14 mouse cellular contexts compared by ENCODE assay signal in the genomic region with DNA sequence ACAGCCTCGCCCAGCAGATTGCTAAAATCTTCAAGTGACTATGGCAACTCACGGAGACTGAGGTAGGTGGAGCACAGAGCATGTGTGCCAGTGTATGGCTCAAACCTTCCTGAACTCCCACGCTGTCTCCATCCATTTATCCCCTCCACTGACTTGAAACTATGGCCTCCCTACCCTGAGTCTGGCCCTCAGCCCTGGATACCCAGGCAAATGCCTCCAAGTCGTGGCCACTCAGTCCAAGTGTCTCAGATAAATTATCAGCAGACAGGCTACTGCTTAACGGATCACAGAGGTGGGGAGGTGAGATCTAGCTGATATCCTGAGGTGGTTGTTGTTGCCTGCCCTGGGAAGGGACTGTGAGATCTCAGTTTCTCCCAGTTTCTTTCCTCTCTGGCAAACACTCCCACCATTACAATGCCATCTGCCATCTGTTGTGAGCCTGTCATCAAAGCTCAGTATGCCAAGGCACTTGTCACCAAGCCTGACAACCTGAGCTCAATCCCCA. TPM values are rescaled to one million over a fixed set of nuclear protein-coding genes. Genes with fewer than 3 reads are reported as not detected.
DNase-seq lines count a peak whose midpoint lies in the region; ATAC-seq lines count a peak whose summit lies in the region.
"Had no signal": no experiment of that assay in that cellular context is flagged by ENCODE, and none has a peak within 500 bp of the region (broad histone marks: within the 10 kb centered on the region; RNA-seq: fewer than 3 reads in every experiment).

No protein-coding gene starts in this region.

- H3K36me3 ChIP-seq in hindbrain, embryonic 10.5 days: peaks cover 90% of the 10 kb centered on the region
- no peaks in the 10 kb centered on the region for H3K36me3 ChIP-seq in hindbrain, embryonic 11.5 days (ENCODE audit: control insufficient read depth, insufficient read depth, low read length)
- H3K36me3 ChIP-seq in forebrain, embryonic 16.5 days (ENCODE audit: control insufficient read depth, insufficient read depth): no peaks in the 10 kb centered on the region

- ATAC-seq in hindbrain, embryonic 11.5 days (ENCODE audit: low FRiP score): no peak
- ATAC-seq in forebrain, embryonic 16.5 days: peak; percentile 50
- ATAC-seq: liver, postnatal 0 days had no signal

- no peak for DNase-seq in hindbrain, embryonic 10.5 days (ENCODE audit: low spot score)
- DNase-seq in hindbrain, embryonic 11.5 days (ENCODE audit: low spot score): no peak
- DNase-seq in right cerebral cortex, adult 2 months (ENCODE audit: low spot score in 2 of 2): peak; percentile 37 to 38
- DNase-seq in right cerebral cortex, postnatal 10 days (ENCODE audit: low spot score in 2 of 2): no peak
- DNase-seq in natural killer cell, adult 2 months (ENCODE audit: low spot score in 2 of 2): no peak
- DNase-seq in thymus, postnatal 0 days (ENCODE audit: low spot score): no peak
- DNase-seq in MN1 (ENCODE audit: low spot score): no peak
- DNase-seq: gastrocnemius, postnatal 14 days; kidney, adult 18-20 months; liver, postnatal 0 days had no signal

- no peak overlapping the region for H3K4me3 ChIP-seq in hindbrain, embryonic 10.5 days
- H3K4me3 ChIP-seq in hindbrain, embryonic 11.5 days (ENCODE audit: low read depth, low read length): no peak overlapping the region
- no peak overlapping the region for H3K4me3 ChIP-seq in forebrain, embryonic 16.5 days (replicated peaks; ENCODE audit: low read length)
- H3K4me3 ChIP-seq: embryonic facial prominence, embryonic 13.5 days; limb, embryonic 10.5 days; midbrain, embryonic 12.5 days had no signal

- no peak overlapping the region for H3K4me2 ChIP-seq in hindbrain, embryonic 11.5 days (replicated peaks; ENCODE audit: low read depth, low read length)
- H3K4me2 ChIP-seq in forebrain, embryonic 16.5 days (ENCODE audit: low read length): no peak overlapping the region
- H3K4me2 ChIP-seq: embryonic facial prominence, embryonic 13.5 days; midbrain, embryonic 12.5 days had no signal

- no peak overlapping the region for H3K9ac ChIP-seq in hindbrain, embryonic 11.5 days (ENCODE audit: low read depth, low read length)
- no peak overlapping the region; the same call in 1 of the 2 replicates for H3K9ac ChIP-seq in forebrain, embryonic 16.5 days (replicated peaks; ENCODE audit: low read depth, low read length)
- H3K9ac ChIP-seq: embryonic facial prominence, embryonic 13.5 days; liver, postnatal 0 days; midbrain, embryonic 12.5 days had no signal

- H3K9me3 ChIP-seq in hindbrain, embryonic 10.5 days: peaks cover 11% of the 10 kb centered on the region
- H3K9me3 ChIP-seq in hindbrain, embryonic 11.5 days (ENCODE audit: control insufficient read depth, low read length): no peaks in the 10 kb centered on the region
- H3K9me3 ChIP-seq in forebrain, embryonic 16.5 days (ENCODE audit: control insufficient read depth, low read length): no peaks in the 10 kb centered on the region
- H3K9me3 ChIP-seq: embryonic facial prominence, embryonic 13.5 days; limb, embryonic 10.5 days had no signal

- WGBS in hindbrain, embryonic 10.5 days: 75% methylated on average over 5 of the region's 5 CpGs
- WGBS in hindbrain, embryonic 11.5 days: 81% methylated on average over 5 of the region's 5 CpGs
- WGBS in forebrain, embryonic 16.5 days: 47% methylated on average over 5 of the region's 5 CpGs

- peaks cover 62% of the 10 kb centered on the region for H3K4me1 ChIP-seq in hindbrain, embryonic 10.5 days (replicated peaks)
- peaks cover 9% of the 10 kb centered on the region; the same call in 1 of the 2 replicates for H3K4me1 ChIP-seq in hindbrain, embryonic 11.5 days (replicated peaks; ENCODE audit: control insufficient read depth, insufficient read depth, low read length)
- H3K4me1 ChIP-seq in forebrain, embryonic 16.5 days (replicated peaks; ENCODE audit: control insufficient read depth, insufficient read depth, low read length): peaks cover 50% of the 10 kb centered on the region

- peak overlapping the region; percentile 16; the same call in 1 of the 2 replicates for H3K27ac ChIP-seq in hindbrain, embryonic 10.5 days
- H3K27ac ChIP-seq in hindbrain, embryonic 11.5 days (ENCODE audit: low read depth, low read length): no peak overlapping the region
- peak overlapping the region; percentile 72 for H3K27ac ChIP-seq in forebrain, embryonic 16.5 days (ENCODE audit: low read length)
- H3K27ac ChIP-seq: embryonic facial prominence, embryonic 13.5 days; limb, embryonic 10.5 days; midbrain, embryonic 12.5 days had no signal

- H3K27me3 ChIP-seq in hindbrain, embryonic 10.5 days (ENCODE audit: insufficient read depth, poor library complexity, severe bottlenecking): no peaks in the 10 kb centered on the region
- H3K27me3 ChIP-seq in hindbrain, embryonic 11.5 days (ENCODE audit: control insufficient read depth, insufficient read depth, low read length): no peaks in the 10 kb centered on the region
- no peaks in the 10 kb centered on the region for H3K27me3 ChIP-seq in forebrain, embryonic 16.5 days (replicated peaks; ENCODE audit: control insufficient read depth, insufficient read depth, low read length)
- H3K27me3 ChIP-seq: embryonic facial prominence, embryonic 13.5 days; midbrain, embryonic 12.5 days had no signal

RNA-seq across cellular contexts. Expression of gene Arhgef10l, which starts 24.3 kb away (rescaled TPM):
- polyA plus RNA-seq in hindbrain, embryonic 10.5 days (2016; fragmentation: Nextera tagmentation; extraction: Ambion mirVana): 23.7 and 32.3 TPM in 2 replicates
- 13.8 and 14.5 TPM in 2 replicates for polyA plus RNA-seq in hindbrain, embryonic 11.5 days (2014; fragmentation: Nextera tagmentation; extraction: Ambion mirVana)
- polyA plus RNA-seq in forebrain, embryonic 16.5 days (2015; fragmentation: Nextera tagmentation; extraction: Ambion mirVana): 20.5 and 23.0 TPM in 2 replicates
- 12.5 and 16.3 TPM in 2 replicates for polyA plus RNA-seq in thymus, postnatal 0 days (2015; fragmentation: Nextera tagmentation; extraction: Ambion mirVana)

RNA-seq across cellular contexts. Expression of gene Rcc2, which starts 58.9 kb away (rescaled TPM):
- 33.9 and 37.5 TPM in 2 replicates for polyA plus RNA-seq in hindbrain, embryonic 10.5 days (2016; fragmentation: Nextera tagmentation; extraction: Ambion mirVana)
- 44.3 and 59.6 TPM in 2 replicates for polyA plus RNA-seq in hindbrain, embryonic 11.5 days (2014; fragmentation: Nextera tagmentation; extraction: Ambion mirVana)
- 19.1 and 20.1 TPM in 2 replicates for polyA plus RNA-seq in forebrain, embryonic 16.5 days (2015; fragmentation: Nextera tagmentation; extraction: Ambion mirVana)
- 68.4 and 77.4 TPM in 2 replicates for polyA plus RNA-seq in thymus, postnatal 0 days (2015; fragmentation: Nextera tagmentation; extraction: Ambion mirVana)

Comparison
In these comparisons a context has a peak if more than half of its experiments do, and no peak if none do; other contexts are left out.
1. DNase-seq: peak in right cerebral cortex, adult 2 months (2 of 2); none in hindbrain, embryonic 10.5 days (single experiment), hindbrain, embryonic 11.5 days (single experiment), right cerebral cortex, postnatal 10 days (0 of 2), natural killer cell, adult 2 months (0 of 2), thymus, postnatal 0 days (single experiment) and MN1 (single experiment).